Mouse (Mus musculus) lung, adult 2 months (tissue): Measurements from ENCODE around the gene Flnb.

Source experiments
- CTCF ChIP-seq: fragments of 200-500 bp; IDR thresholded peaks from 2 replicates; pipeline ENCODE4 v1.5.1; 2011; ENCODE audit warnings: mild to moderate bottlenecking, low read length, control low read depth; ENCODE audit not compliant: insufficient read depth
- POLR2A ChIP-seq: fragments of 200-500 bp; IDR thresholded peaks from 2 replicates; pipeline ENCODE4 v1.6.1; 2011; ENCODE audit warnings: low read depth, mild to moderate bottlenecking, control low read depth, low read length, borderline replicate concordance; ENCODE audit errors: extremely low read depth

DNA sequence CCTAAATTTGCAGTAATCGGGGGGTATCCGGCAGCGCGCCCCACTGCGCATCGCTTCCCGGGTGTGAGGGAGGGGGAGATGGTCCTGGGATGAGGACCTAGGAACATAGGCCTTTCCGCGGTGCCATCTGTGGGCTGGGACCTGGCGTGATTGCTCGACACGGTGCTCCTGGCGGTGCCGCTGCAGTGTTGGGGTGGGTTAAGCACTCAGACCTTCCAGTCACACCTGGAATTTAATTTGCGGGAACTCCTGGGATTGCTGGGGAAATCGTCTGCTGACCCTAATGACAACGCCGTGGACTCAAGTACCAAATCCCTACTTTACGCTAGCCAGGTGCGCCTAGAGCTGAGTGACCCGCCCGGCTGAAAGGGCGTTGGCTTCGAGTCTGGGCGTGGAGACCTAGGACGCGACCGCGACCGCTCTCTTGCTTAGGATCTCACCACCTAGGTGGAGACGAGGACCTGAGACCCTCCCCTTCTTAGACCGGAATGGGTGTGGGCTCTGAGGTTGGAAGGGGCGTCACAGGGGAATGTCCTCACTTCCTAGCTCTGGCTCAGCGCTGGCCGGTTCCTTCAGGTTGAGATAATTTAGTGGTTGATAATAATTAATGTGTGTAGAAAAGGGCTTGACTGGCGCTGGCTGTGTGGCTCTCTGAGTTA lies 835 bp downstream of the Flnb start:
- peak; percentile 13; the same call in 1 of the 2 replicates for TF ChIP-seq POLR2A
- TF ChIP-seq CTCF, result no peak
